Mouse (Mus musculus) heart, postnatal 0 days (tissue): ENCODE measurements around the gene Lyplal1. TPM values are rescaled to one million over a fixed set of nuclear protein-coding genes. Genes with fewer than 3 reads are reported as not detected.

Experiments used
- ATAC-seq: fragments of 200-750 bp; cut with Nextera tagmentation; 2 replicates; pipeline ENCODE4 v1.8.0; 2017; ENCODE audit warnings: low read depth, moderate number of reproducible peaks, moderate library complexity; ENCODE audit not compliant: insufficient read depth
- DNase-seq: peaks from one replicate; pipeline ENCODE4 v3.0.0-alpha.2; 2016; ENCODE audit warnings: low spot score
- H3K27ac ChIP-seq: fragments of 300-500 bp; sonication (generic); 2 replicates; pipeline ENCODE4 v1.5.1; 2014; ENCODE audit warnings: low read depth, mild to moderate bottlenecking
- H3K27me3 ChIP-seq: fragments of 300-500 bp; sonication (generic); 2 replicates; pipeline ENCODE4 v1.6.1; 2014; ENCODE audit warnings: low read length, mixed read lengths; ENCODE audit not compliant: control insufficient read depth, insufficient read depth
- H3K36me3 ChIP-seq: fragments of 300-500 bp; sonication (generic); replicated peaks from 2 replicates; pipeline ENCODE4 v1.6.1; 2014; ENCODE audit warnings: low read length, mixed read lengths; ENCODE audit not compliant: control insufficient read depth, insufficient read depth
- H3K4me1 ChIP-seq: fragments of 300-500 bp; sonication (generic); 2 replicates; pipeline ENCODE4 v1.6.1; 2014; ENCODE audit warnings: antibody characterized with exemption; ENCODE audit not compliant: control insufficient read depth, insufficient read depth
- H3K4me2 ChIP-seq: fragments of 300-500 bp; sonication (generic); 2 replicates; pipeline ENCODE4 v1.6.1; 2014; ENCODE audit warnings: low read depth, mild to moderate bottlenecking, low read length, moderate library complexity
- H3K4me3 ChIP-seq: fragments of 300-500 bp; sonication (generic); 2 replicates; pipeline ENCODE4 v1.5.1; 2014; ENCODE audit warnings: low read depth, low read length
- H3K9ac ChIP-seq: fragments of 300-500 bp; sonication (generic); replicated peaks from 2 replicates; pipeline ENCODE4 v1.6.1; 2014; ENCODE audit warnings: low read depth, low read length, mixed read lengths
- H3K9me3 ChIP-seq: fragments of 300-500 bp; sonication (generic); replicated peaks from 2 replicates; pipeline ENCODE4 v1.6.1; 2016; ENCODE audit warnings: low read length; ENCODE audit not compliant: control insufficient read depth
- CTCF ChIP-seq: IDR thresholded peaks from 2 replicates; pipeline ENCODE4 v1.5.1; 2016; ENCODE audit warnings: antibody characterized with exemption, control low read depth, low read depth
- EP300 ChIP-seq: IDR thresholded peaks from 2 replicates; pipeline ENCODE4 v1.6.1; 2016; ENCODE audit warnings: antibody characterized with exemption, low read depth
- WGBS: fragments of 180-500 bp; shearing (Covaris S2); extraction: QIAGEN DNeasy Blood & Tissue Kit; methylation state at CpG from one replicate; pipeline ENCODE4 v1.1.7; 2014; 5-methylcytosine and 5-hydroxymethylcytosine counted together
- polyA plus RNA-seq: library from polyadenylated mRNA; unstranded; fragments of >200 nt; fragmentation: Nextera tagmentation; extraction: Ambion mirVana; gene quantifications from 2 replicates; pipeline ENCODE4 v1.2.1, GENCODE M21; 2015
- total RNA-seq: library from RNA; depleted of rRNA; stranded (reverse); fragments of >200 nt; gene quantifications from 2 replicates; pipeline ENCODE4 v1.2.3, GENCODE M21; 2014; ENCODE audit warnings: low replicate concordance

The Lyplal1 gene
- total and polyA plus RNA-seq, 2 experiments from 2014 or later: 5.0 to 7.7 TPM

DNA sequence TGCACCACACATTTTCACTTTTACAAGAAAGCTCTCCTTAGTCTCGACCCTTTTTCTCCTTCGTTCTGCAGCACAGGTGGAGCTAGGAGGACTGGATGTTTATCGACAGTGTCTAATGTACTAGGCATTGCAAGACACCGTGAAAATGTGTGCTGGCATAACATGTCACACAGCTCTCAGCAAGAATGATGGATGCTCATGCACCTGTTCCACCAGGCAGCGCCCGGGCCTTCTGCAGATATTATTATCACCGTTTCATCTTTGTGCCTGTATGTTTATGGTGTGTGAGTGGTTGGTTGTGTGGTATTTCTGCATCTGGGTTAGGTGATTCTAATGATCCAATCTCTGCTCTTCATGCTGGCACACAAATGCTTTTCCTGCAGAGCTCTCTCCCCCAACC is 62.9 kb downstream of the Lyplal1 start:
- TF ChIP-seq CTCF (no peak), EP300 (no peak)
- no peak overlapping the region for H3K4me3 ChIP-seq
- 85% methylated on average over 7 of the region's 7 CpGs for WGBS
- DNase-seq: no peak
- H3K9me3 ChIP-seq: no peaks in the 10 kb centered on the region
- ATAC-seq: no peak
- H3K4me1 ChIP-seq: no peaks in the 10 kb centered on the region
- H3K27me3 ChIP-seq: no peaks in the 10 kb centered on the region
- H3K36me3 ChIP-seq: no peaks in the 10 kb centered on the region
- no peak overlapping the region for H3K27ac ChIP-seq
- H3K9ac ChIP-seq: no peak overlapping the region
- H3K4me2 ChIP-seq: no peak overlapping the region

DNA sequence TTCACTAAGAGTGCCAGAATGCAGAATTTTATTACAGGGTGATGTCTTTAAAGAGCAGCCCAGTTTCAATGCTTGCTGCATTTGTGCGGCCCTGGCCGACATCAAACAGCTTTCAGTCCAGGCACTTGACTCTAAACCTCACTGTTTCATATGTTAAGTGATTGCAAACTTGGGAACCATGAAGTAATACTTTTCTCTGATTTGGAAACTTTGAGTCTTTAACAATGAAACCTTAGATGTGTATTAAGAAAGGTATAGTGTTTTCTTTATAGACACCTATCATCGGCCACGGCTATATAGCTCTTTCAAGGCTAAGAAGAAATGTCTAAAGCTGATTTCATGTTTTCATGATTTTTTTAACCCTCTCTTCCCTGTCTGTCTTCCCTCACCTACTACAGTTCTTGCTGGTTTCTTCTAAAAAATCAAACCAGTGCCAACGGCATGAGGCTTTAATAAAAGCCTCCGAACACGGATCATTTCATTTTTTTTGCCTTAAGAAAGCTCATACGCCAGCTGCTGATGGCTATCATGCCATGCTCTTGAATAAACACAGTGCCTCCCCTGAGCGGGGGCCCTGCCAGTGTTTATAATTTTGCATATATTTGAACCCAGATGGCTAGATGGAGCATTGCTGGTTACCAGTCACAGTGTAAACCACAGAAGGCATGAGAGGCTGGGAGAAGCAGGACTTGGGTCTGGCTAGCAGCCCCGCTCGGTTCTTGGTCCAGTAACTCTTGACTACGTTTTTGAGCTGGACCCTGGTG is 63.6 kb downstream of the Lyplal1 start:
- Histone ChIP-seq H3K9me3 (no peaks in the 10 kb centered on the region), H3K4me2 (no peak overlapping the region), H3K27ac (no peak overlapping the region), H3K27me3 (no peaks in the 10 kb centered on the region), H3K4me3 (no peak overlapping the region), H3K9ac (no peak overlapping the region), H3K36me3 (no peaks in the 10 kb centered on the region), H3K4me1 (no peaks in the 10 kb centered on the region)
- WGBS: 86% methylated on average over 12 of the region's 12 CpGs
- no peak for TF ChIP-seq CTCF
- no peak for TF ChIP-seq EP300
- ATAC-seq: no peak
- no peak for DNase-seq

DNA sequence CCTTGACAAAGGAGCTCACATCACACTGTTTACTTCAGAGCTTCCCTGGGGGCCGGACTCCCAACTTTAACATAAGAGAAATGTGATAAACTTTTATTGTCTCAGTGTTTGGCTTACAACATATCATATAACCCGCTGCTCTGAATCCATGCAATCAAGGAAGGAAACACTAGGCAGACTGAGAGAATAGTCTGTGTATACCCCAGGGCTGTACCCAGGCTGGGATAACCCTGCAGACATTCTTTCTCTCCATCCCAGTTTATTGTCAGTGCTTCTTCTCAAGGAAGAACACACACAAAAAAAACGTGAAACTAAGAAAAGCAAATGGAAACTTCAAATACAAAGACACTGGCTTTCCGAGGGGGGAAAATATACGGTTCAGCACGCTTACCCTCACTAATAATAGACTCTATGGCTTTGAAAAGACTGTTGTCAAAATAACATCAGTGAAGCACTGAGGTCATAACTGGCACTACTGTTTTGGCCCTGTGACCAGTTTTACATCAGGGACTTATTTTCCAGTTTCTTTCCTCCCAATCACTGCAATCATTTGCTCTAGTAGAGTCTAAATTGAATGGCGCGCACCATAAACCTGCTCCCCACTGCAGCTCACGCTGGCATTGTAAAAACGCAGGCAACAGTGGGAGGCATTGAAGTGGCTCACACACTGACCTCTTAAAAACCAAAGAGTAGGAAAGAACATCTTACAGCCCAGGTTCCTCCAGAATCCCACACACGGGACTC is 73.2 kb downstream of the Lyplal1 start:
- 69% methylated on average over 11 of the region's 11 CpGs for WGBS
- H3K4me1 ChIP-seq: no peaks in the 10 kb centered on the region
- H3K9me3 ChIP-seq: no peaks in the 10 kb centered on the region
- H3K36me3 ChIP-seq: no peaks in the 10 kb centered on the region
- no peak overlapping the region for H3K4me2 ChIP-seq
- ATAC-seq (no peak), DNase-seq (no peak)
- no peak overlapping the region for H3K4me3 ChIP-seq
- TF ChIP-seq CTCF: no peak
- TF ChIP-seq EP300: no peak
- H3K9ac ChIP-seq: no peak overlapping the region
- no peak overlapping the region for H3K27ac ChIP-seq
- H3K27me3 ChIP-seq: no peaks in the 10 kb centered on the region

GRCm38 (mm10) chr1:186041841-186042240 is 75.3 kb downstream of the Lyplal1 start:
- Histone ChIP-seq H3K4me3 (no peak overlapping the region), H3K27ac (no peak overlapping the region), H3K36me3 (no peaks in the 10 kb centered on the region), H3K9me3 (no peaks in the 10 kb centered on the region), H3K9ac (no peak overlapping the region), H3K4me2 (no peak overlapping the region), H3K27me3 (no peaks in the 10 kb centered on the region), H3K4me1 (no peaks in the 10 kb centered on the region)
- WGBS: 36% methylated on average over 1 of the region's 1 CpGs
- TF ChIP-seq CTCF (no peak), EP300 (no peak)
- ATAC-seq (no peak), DNase-seq (no peak)
